Mouse (Mus musculus): ENCODE measurements at regions not wholly inside any gene's neighbourhood (a gene's known extent, or its start where the extent isn't known, plus 50 kb on each side); places are given as distances from the start of the nearest gene placed in this dataset.

GRCm38 (mm10) chr9:47909051-47909450, 252.8 kb upstream of the Nxpe4 start:
- ATAC-seq (ENCODE audit: low TSS enrichment), result no peak

- peak; percentile 62; the same call in 1 of the 2 replicates for ATAC-seq (ENCODE audit: low TSS enrichment)
Observed at GRCm38 (mm10) chr9:47910501-47910906, 251.3 kb upstream of the Nxpe4 start.

- ATAC-seq (ENCODE audit: low TSS enrichment), result no peak
Observed at GRCm38 (mm10) chr9:47912823-47913222, 249.0 kb upstream of the Nxpe4 start.

- no peak for ATAC-seq (ENCODE audit: low TSS enrichment)
Observed at GRCm38 (mm10) chr9:47935299-47935698, 226.5 kb upstream of the Nxpe4 start.

- no peak for ATAC-seq (ENCODE audit: low TSS enrichment)
Observed at GRCm38 (mm10) chr9:47935957-47936457, 225.8 kb upstream of the Nxpe4 start.

- ATAC-seq (ENCODE audit: low TSS enrichment), result no peak
Observed at GRCm38 (mm10) chr9:47938941-47939710, 222.7 kb upstream of the Nxpe4 start.

GRCm38 (mm10) chr9:47942761-47943583, 218.9 kb upstream of the Nxpe4 start:
- ATAC-seq (ENCODE audit: low TSS enrichment), result no peak

GRCm38 (mm10) chr9:47946226-47946625, 215.6 kb upstream of the Nxpe4 start:
- no peak for ATAC-seq (ENCODE audit: low TSS enrichment)

- ATAC-seq (ENCODE audit: low TSS enrichment), result peak; percentile 93
Observed at GRCm38 (mm10) chr9:47957881-47958280, 203.9 kb upstream of the Nxpe4 start.

GRCm38 (mm10) chr9:47958861-47959260, 203.0 kb upstream of the Nxpe4 start:
- no peak for ATAC-seq (ENCODE audit: low TSS enrichment)

GRCm38 (mm10) chr9:47961176-47961575, 200.6 kb upstream of the Nxpe4 start:
- no peak for ATAC-seq (ENCODE audit: low TSS enrichment)

GRCm38 (mm10) chr9:47962161-47962560, 199.7 kb upstream of the Nxpe4 start:
- ATAC-seq (ENCODE audit: low TSS enrichment), result no peak

GRCm38 (mm10) chr9:47962589-47962988, 199.2 kb upstream of the Nxpe4 start:
- ATAC-seq (ENCODE audit: low TSS enrichment), result no peak

GRCm38 (mm10) chr9:47973130-47973529, 188.7 kb upstream of the Nxpe4 start:
- ATAC-seq (ENCODE audit: low TSS enrichment), result no peak

GRCm38 (mm10) chr9:47985356-47986111, 176.3 kb upstream of the Nxpe4 start:
- no peak for ATAC-seq (ENCODE audit: low TSS enrichment)

- ATAC-seq (ENCODE audit: low TSS enrichment), result no peak
Observed at GRCm38 (mm10) chr9:47987266-47987665, 174.6 kb upstream of the Nxpe4 start.

- ATAC-seq (ENCODE audit: low TSS enrichment), result no peak
Observed at GRCm38 (mm10) chr9:47994671-47995070, 167.2 kb upstream of the Nxpe4 start.

GRCm38 (mm10) chr9:47999632-48000031, 162.2 kb upstream of the Nxpe4 start:
- peak; percentile 77 for ATAC-seq (ENCODE audit: low TSS enrichment)

GRCm38 (mm10) chr9:48029021-48029420, 132.8 kb upstream of the Nxpe4 start:
- peak; percentile 85 for ATAC-seq (ENCODE audit: low TSS enrichment)

- ATAC-seq (ENCODE audit: low TSS enrichment), result peak; percentile 83
Observed at GRCm38 (mm10) chr9:48030839-48031238, 131.0 kb upstream of the Nxpe4 start.

GRCm38 (mm10) chr9:48035959-48036358, 125.9 kb upstream of the Nxpe4 start:
- peak; percentile 88 for ATAC-seq (ENCODE audit: low TSS enrichment)

- ATAC-seq (ENCODE audit: low TSS enrichment), result no peak
Observed at GRCm38 (mm10) chr9:48044826-48045225, 117.0 kb upstream of the Nxpe4 start.

All from frontal cortex, adult (tissue).